Mouse (Mus musculus): ENCODE measurements around the gene Trim14. TPM values are rescaled to one million over a fixed set of nuclear protein-coding genes. Genes with fewer than 3 reads are reported as not detected.
"Not testable (repeated sequence)": the region's sequence is repeated elsewhere in the genome, so short reads cannot be mapped to it uniquely, and the experiment has no call there.

The Trim14 gene
- 0.85 and 1.2 TPM in 2 replicates for polyA plus RNA-seq (2015; fragmentation: Nextera tagmentation; extraction: Ambion mirVana)

DNA sequence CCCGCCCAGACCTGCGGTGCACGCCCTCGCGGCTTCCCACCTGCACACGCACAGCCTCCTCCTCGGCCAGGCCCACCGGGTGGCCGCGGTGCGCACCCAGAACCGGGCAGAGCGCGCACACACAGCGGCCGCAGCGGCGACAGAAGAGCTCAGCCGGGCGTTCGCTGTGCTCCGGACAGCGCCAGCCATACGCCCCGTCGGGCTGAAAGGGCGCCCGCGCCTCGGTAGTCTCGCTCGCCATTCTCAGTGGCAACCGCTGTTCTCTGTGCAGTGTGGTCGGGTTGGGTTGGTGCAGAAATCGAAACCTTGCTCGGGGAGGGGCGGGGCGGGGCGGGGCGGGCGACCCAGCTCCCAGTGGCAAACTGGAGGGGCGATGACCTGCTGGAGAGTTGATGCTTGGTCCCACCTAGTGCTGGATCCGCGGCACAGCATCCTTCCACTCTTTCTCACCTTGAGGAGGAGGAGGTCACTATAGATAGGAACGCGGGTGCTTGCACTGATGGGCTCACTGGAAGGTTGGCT lies at the start of gene Trim14:
Trim14 (minus strand) TSS at position 302 of the 522 bp plus-strand sequence.
- H3K4me3 ChIP-seq (ENCODE audit: low read length), result peak within 1 kb of the TSS; percentile 33
- ATAC-seq, result peak; percentile 58
- 1% methylated on average over 46 of the region's 46 CpGs for WGBS
- H3K36me3 ChIP-seq (ENCODE audit: control insufficient read depth, insufficient read depth, low read length), result no peaks in the 10 kb centered on the region
- no peak within 1 kb of the TSS for H3K27ac ChIP-seq (ENCODE audit: low read depth, low read length)
- no peaks in the 10 kb centered on the region for H3K9me3 ChIP-seq (ENCODE audit: control insufficient read depth, low read length)
- peak within 1 kb of the TSS; percentile 8 for H3K9ac ChIP-seq (ENCODE audit: low read depth, low read length)
- H3K27me3 ChIP-seq (replicated peaks; ENCODE audit: control insufficient read depth, insufficient read depth, low read length), result peaks cover 17% of the 10 kb centered on the region
- H3K4me2 ChIP-seq (ENCODE audit: low read length), result peak within 1 kb of the TSS; percentile 54
- peaks cover 7% of the 10 kb centered on the region for H3K4me1 ChIP-seq (ENCODE audit: control insufficient read depth, insufficient read depth, low read depth, low read length)

DNA sequence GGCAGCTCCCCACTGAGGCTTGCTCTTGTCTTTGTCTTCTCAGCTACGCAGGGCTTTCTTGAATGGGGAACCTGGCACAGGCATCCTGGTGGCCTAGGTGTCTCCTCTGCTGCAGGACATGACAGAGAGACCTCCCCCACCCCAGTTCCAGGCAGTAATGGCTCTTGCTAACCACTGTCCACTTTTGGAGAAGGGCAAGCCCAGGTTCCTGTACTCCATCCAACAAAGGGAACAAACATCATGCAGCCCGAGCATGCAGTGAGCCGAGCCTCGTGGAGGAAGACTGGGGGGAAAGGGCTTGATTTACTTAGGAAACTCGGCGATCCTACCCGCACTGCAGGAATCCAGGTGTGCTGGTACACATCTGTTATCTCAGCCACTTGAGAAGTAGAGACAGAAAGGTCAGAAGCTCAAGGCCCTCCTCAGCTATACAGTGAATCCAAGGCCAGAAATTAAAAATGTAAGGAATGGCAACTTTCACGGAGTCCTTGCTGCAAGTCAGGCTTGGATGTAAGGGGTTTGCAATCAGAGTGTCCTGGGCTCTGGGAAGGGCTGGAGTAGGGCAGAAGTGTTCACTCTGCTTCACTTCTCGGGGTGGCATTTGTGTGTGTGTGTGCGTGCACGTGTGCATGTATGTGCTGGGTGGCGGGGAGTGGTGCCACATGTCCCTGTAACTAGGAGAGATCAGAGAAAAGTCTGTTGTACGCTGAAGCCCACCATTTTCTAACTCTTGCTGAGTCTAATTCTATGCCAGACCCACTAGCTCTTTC lies 49.3 kb upstream of the Trim14 start:
- Histone ChIP-seq H3K27me3 (replicated peaks; ENCODE audit: control insufficient read depth, insufficient read depth, low read length) (no peaks in the 10 kb centered on the region), H3K9me3 (ENCODE audit: control insufficient read depth, low read length) (peaks cover 9% of the 10 kb centered on the region; the same call in 1 of the 2 replicates), H3K9ac (ENCODE audit: low read depth, low read length) (no peak overlapping the region), H3K27ac (ENCODE audit: low read depth, low read length) (no peak overlapping the region), H3K4me3 (ENCODE audit: low read length) (no peak overlapping the region), H3K36me3 (ENCODE audit: control insufficient read depth, insufficient read depth, low read length) (no peaks in the 10 kb centered on the region), H3K4me1 (ENCODE audit: control insufficient read depth, insufficient read depth, low read depth, low read length) (no peaks in the 10 kb centered on the region), H3K4me2 (ENCODE audit: low read length) (no peak overlapping the region)
- no peak for ATAC-seq
- WGBS, result 77% methylated on average over 13 of the region's 13 CpGs

DNA sequence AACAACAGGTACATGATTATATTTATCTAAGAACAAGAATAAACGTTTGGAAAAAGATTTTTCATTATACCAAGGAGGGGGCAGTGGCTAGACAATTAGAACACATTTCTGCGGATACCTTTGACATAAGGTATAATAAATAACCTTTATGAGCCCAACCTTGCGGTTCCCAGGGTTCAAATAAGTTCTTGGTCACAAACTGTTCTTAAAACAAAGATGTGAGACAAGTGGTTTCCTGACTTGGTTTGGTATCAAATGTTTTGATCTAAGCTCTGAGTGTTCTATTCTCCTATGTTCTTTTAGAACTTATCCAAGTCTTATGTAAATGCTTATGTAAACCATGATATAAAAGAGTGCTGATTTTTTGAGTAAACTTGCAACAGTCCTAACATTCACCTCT lies 48.6 kb upstream of the Trim14 start:
- not testable (repeated sequence) for H3K9ac ChIP-seq (ENCODE audit: low read depth, low read length); H3K4me3 ChIP-seq (ENCODE audit: low read length); H3K9me3 ChIP-seq (ENCODE audit: control insufficient read depth, low read length); H3K27me3 ChIP-seq (replicated peaks; ENCODE audit: control insufficient read depth, insufficient read depth, low read length); H3K4me1 ChIP-seq (ENCODE audit: control insufficient read depth, insufficient read depth, low read depth, low read length); ATAC-seq; H3K36me3 ChIP-seq (ENCODE audit: control insufficient read depth, insufficient read depth, low read length); H3K4me2 ChIP-seq (ENCODE audit: low read length); H3K27ac ChIP-seq (ENCODE audit: low read depth, low read length)
- 88% methylated on average over 3 of the region's 3 CpGs for WGBS

DNA sequence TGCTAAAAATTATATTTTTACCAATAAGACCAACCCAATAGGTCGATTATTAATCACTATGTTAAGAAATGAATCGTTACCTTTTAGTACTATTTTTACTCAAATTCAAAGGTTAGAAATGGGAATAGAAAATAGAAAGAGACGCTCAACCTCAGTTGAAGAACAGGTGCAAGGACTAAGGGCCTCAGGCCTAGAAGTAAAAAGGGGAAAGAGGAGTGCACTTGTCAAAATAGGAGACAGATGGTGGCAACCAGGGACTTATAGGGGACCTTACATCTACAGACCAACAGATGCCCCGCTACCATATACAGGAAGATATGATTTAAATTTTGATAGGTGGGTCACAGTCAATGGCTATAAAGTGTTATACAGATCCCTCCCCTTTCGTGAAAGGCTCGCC lies 48.1 kb upstream of the Trim14 start:
- not testable (repeated sequence) for H3K27ac ChIP-seq (ENCODE audit: low read depth, low read length); H3K36me3 ChIP-seq (ENCODE audit: control insufficient read depth, insufficient read depth, low read length); H3K4me1 ChIP-seq (ENCODE audit: control insufficient read depth, insufficient read depth, low read depth, low read length); ATAC-seq; H3K4me3 ChIP-seq (ENCODE audit: low read length); H3K4me2 ChIP-seq (ENCODE audit: low read length); H3K9ac ChIP-seq (ENCODE audit: low read depth, low read length); H3K9me3 ChIP-seq (ENCODE audit: control insufficient read depth, low read length); H3K27me3 ChIP-seq (replicated peaks; ENCODE audit: control insufficient read depth, insufficient read depth, low read length)
- 91% methylated on average over 2 of the region's 6 CpGs for WGBS

DNA sequence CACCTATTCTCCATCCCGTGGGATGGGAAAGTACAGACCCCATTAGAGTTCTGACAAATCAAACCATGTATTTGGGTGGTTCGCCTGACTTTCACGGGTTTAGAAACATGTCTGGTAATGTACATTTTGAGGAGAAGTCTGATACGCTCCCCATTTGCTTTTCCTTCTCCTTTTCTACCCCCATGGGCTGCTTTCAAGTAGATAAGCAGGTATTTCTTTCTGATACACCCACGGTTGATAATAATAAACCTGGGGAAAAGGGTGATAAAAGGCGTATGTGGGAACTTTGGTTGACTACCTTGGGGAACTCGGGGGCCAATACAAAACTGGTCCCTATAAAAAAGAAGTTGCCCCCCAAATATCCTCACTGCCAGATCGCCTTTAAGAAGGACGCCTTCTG lies 46.1 kb upstream of the Trim14 start:
- not testable (repeated sequence) for H3K4me3 ChIP-seq (ENCODE audit: low read length); ATAC-seq; H3K9ac ChIP-seq (ENCODE audit: low read depth, low read length); H3K4me2 ChIP-seq (ENCODE audit: low read length); H3K36me3 ChIP-seq (ENCODE audit: control insufficient read depth, insufficient read depth, low read length); H3K27ac ChIP-seq (ENCODE audit: low read depth, low read length); H3K27me3 ChIP-seq (replicated peaks; ENCODE audit: control insufficient read depth, insufficient read depth, low read length); H3K4me1 ChIP-seq (ENCODE audit: control insufficient read depth, insufficient read depth, low read depth, low read length)
- peaks cover 15% of the 10 kb centered on the region for H3K9me3 ChIP-seq (ENCODE audit: control insufficient read depth, low read length)
- WGBS, result 90% methylated on average over 9 of the region's 9 CpGs

DNA sequence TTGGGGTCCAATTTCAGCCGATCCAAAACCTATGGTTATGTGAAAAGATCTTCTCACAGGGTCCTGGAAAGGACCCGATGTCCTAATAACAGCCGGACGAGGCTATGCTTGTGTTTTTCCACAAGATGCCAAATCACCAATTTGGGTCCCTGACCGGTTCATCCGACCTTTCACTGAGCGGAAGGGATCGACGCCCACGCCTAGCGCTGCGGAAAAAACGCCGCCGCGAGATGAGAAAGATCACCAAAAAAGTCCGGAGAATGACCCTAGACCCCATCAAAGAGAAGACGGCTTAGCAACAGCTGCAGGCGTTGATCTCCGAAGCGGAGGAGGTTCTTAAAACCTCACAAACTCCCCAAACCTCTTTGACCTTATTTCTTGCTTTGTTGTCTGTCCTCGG lies 45.6 kb upstream of the Trim14 start:
- H3K9ac ChIP-seq (ENCODE audit: low read depth, low read length); H3K36me3 ChIP-seq (ENCODE audit: control insufficient read depth, insufficient read depth, low read length); H3K4me2 ChIP-seq (ENCODE audit: low read length); H3K27ac ChIP-seq (ENCODE audit: low read depth, low read length); ATAC-seq; H3K4me1 ChIP-seq (ENCODE audit: control insufficient read depth, insufficient read depth, low read depth, low read length); H3K4me3 ChIP-seq (ENCODE audit: low read length); H3K27me3 ChIP-seq (replicated peaks; ENCODE audit: control insufficient read depth, insufficient read depth, low read length): not testable (repeated sequence)
- 95% methylated on average over 22 of the region's 22 CpGs for WGBS
- peaks cover 15% of the 10 kb centered on the region for H3K9me3 ChIP-seq (ENCODE audit: control insufficient read depth, low read length)

DNA sequence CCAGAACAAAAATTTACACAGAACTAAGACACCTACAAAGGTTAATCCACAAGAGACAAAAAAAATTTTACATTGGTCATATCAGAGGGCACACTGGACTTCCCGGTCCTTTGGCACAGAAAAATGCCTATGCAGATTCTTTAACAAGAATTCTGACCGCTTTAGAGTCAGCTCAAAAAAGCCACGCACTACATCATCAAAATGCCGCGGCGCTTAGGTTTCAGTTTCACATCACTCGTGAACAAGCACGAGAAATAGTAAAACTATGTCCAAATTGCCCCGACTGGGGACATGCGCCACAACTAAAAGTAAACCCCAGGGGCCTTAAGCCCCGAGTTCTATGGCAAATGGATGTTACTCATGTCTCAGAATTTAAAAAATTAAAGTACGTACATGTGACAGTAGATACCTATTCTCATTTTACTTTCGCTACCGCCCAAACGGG lies 44.9 kb upstream of the Trim14 start:
- not testable (repeated sequence) for H3K27ac ChIP-seq (ENCODE audit: low read depth, low read length); H3K4me1 ChIP-seq (ENCODE audit: control insufficient read depth, insufficient read depth, low read depth, low read length); H3K4me3 ChIP-seq (ENCODE audit: low read length); H3K9ac ChIP-seq (ENCODE audit: low read depth, low read length); H3K27me3 ChIP-seq (replicated peaks; ENCODE audit: control insufficient read depth, insufficient read depth, low read length); H3K4me2 ChIP-seq (ENCODE audit: low read length); H3K36me3 ChIP-seq (ENCODE audit: control insufficient read depth, insufficient read depth, low read length); ATAC-seq
- WGBS, result 94% methylated on average over 15 of the region's 15 CpGs
- H3K9me3 ChIP-seq (ENCODE audit: control insufficient read depth, low read length), result peaks cover 15% of the 10 kb centered on the region

DNA sequence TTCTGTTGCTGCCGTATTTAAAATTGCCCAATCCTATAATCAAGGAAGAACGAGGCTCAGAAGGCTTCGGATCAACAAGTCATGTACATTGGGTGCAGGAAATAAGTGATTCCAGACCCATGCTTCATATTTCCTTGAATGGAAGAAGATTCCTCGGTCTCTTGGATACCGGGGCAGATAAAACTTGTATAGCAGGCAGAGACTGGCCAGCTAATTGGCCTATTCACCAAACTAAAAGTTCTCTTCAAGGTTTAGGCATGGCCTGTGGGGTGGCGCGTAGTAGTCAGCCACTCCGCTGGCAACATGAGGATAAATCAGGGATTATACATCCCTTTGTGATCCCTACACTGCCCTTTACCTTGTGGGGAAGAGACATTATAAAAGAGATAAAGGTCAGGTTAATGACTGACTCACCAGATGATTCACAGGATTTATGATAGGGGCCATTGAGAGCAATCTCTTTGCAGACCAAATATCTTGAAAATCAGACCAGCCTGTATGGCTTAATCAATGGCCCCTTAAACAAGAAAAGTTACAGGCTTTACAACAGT lies 42.9 kb upstream of the Trim14 start:
- H3K27ac ChIP-seq (ENCODE audit: low read depth, low read length); H3K4me1 ChIP-seq (ENCODE audit: control insufficient read depth, insufficient read depth, low read depth, low read length); H3K4me3 ChIP-seq (ENCODE audit: low read length); H3K27me3 ChIP-seq (replicated peaks; ENCODE audit: control insufficient read depth, insufficient read depth, low read length); ATAC-seq; H3K4me2 ChIP-seq (ENCODE audit: low read length); H3K9ac ChIP-seq (ENCODE audit: low read depth, low read length); H3K36me3 ChIP-seq (ENCODE audit: control insufficient read depth, insufficient read depth, low read length): not testable (repeated sequence)
- 89% methylated on average over 8 of the region's 8 CpGs for WGBS
- H3K9me3 ChIP-seq (ENCODE audit: control insufficient read depth, low read length), result peaks cover 19% of the 10 kb centered on the region

DNA sequence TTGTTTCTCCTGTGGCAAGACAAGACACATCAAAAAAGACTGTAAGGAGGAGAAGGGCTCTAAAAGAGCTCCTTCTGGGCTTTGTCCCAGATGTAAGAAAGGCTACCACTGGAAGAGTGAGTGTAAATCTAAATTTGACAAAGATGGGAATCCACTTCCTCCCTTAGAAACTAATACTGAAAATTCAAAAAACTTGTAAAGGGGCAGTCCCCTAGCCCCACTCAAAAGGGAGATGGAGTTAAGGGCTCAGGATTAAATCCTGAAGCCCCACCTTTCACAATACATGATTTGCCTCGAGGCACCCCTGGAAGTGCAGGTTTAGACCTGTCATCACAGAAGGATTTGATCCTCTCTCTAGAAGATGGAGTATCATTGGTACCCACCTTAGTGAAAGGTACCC lies 42.3 kb upstream of the Trim14 start:
- Histone ChIP-seq H3K27ac (ENCODE audit: low read depth, low read length) (no peak overlapping the region), H3K4me1 (ENCODE audit: control insufficient read depth, insufficient read depth, low read depth, low read length) (no peaks in the 10 kb centered on the region), H3K9me3 (ENCODE audit: control insufficient read depth, low read length) (peaks cover 19% of the 10 kb centered on the region), H3K4me3 (ENCODE audit: low read length) (no peak overlapping the region), H3K9ac (ENCODE audit: low read depth, low read length) (no peak overlapping the region), H3K36me3 (ENCODE audit: control insufficient read depth, insufficient read depth, low read length) (peaks cover 8% of the 10 kb centered on the region), H3K4me2 (ENCODE audit: low read length) (no peak overlapping the region), H3K27me3 (replicated peaks; ENCODE audit: control insufficient read depth, insufficient read depth, low read length) (no peaks in the 10 kb centered on the region)
- WGBS, result 89% methylated on average over 1 of the region's 1 CpGs
- ATAC-seq, result no peak

All from hindbrain, embryonic 16.5 days (tissue).